Mouse (Mus musculus): ENCODE data around the gene Tex33. TPM values are rescaled to one million over a fixed set of nuclear protein-coding genes. Genes with fewer than 3 reads are reported as not detected.

Tex33 gene
- polyA plus RNA-seq, 1 experiment from 2014 or later, result not detected

DNA sequence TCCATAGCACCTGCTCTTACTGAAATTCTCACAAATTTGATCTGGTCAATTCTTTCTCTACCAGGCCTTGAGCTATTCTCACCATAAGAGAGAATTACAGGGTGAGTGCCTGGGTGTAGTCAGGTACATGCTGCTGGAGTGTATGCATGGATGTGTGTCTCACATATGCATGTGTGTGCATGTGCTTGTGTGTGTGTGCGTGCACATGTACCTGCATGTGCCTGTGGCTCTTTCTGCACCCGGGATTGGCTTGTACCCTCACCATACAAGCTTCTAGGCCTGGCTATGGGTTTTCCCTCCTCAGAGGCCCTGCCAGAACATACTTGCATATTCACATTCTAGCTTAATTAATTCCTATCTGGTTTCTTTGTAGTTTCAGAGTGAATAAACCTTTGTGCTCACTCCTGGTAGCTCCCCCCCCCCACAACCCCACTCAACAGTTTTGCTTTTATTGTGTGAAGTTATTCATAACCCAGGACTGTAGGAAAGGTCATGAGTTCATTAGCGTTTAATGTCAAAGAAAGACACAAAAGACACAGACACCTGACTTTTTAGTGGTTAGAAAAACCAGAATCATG is 67.1 kb downstream of the Tex33 start:
- Histone ChIP-seq H3K9me3 (no peaks in the 10 kb centered on the region), H3K27ac (no peak overlapping the region; the same call in 1 of the 2 replicates), H3K4me3 (no peak overlapping the region), H3K36me3 (no peaks in the 10 kb centered on the region), H3K27me3 (ENCODE audit: insufficient read depth, poor library complexity, severe bottlenecking) (no peaks in the 10 kb centered on the region), H3K4me1 (replicated peaks) (peaks cover 10% of the 10 kb centered on the region; the same call in 1 of the 2 replicates)
- WGBS, result 80% methylated on average over 3 of the region's 3 CpGs
- DNase-seq (ENCODE audit: low spot score), result no peak

Other genes with a start within 250 kb of the Tex33 start
- 156 and 171 TPM in 2 replicates for gene Ift27, start 221.8 kb downstream of the Tex33 start, polyA plus RNA-seq (2016; fragmentation: Nextera tagmentation; extraction: Ambion mirVana)
- gene Pvalb, start 189.5 kb downstream of the Tex33 start, polyA plus RNA-seq (2016; fragmentation: Nextera tagmentation; extraction: Ambion mirVana), result 0.39 and 0.52 TPM in 2 replicates
- gene Ncf4, start 151.1 kb downstream of the Tex33 start, polyA plus RNA-seq (2016; fragmentation: Nextera tagmentation; extraction: Ambion mirVana), result 4.4 and 7.5 TPM in 2 replicates
- gene Csf2rb2, start 90.2 kb downstream of the Tex33 start, polyA plus RNA-seq (2016; fragmentation: Nextera tagmentation; extraction: Ambion mirVana), result 0.39 and 0.60 TPM in 2 replicates
- gene Csf2rb, start 70.2 kb downstream of the Tex33 start, polyA plus RNA-seq (2016; fragmentation: Nextera tagmentation; extraction: Ambion mirVana), result 2.3 and 3.8 TPM in 2 replicates
- 7.7 and 10.9 TPM in 2 replicates for gene Tst, start 10.0 kb upstream of the Tex33 start, polyA plus RNA-seq (2016; fragmentation: Nextera tagmentation; extraction: Ambion mirVana)
- gene Mpst, start 10.5 kb upstream of the Tex33 start, polyA plus RNA-seq (2016; fragmentation: Nextera tagmentation; extraction: Ambion mirVana), result 1.4 and 1.5 TPM in 2 replicates
- gene Kctd17, start 32.7 kb upstream of the Tex33 start, polyA plus RNA-seq (2016; fragmentation: Nextera tagmentation; extraction: Ambion mirVana), result 66.4 and 73.5 TPM in 2 replicates
- gene Tmprss6, start 72.7 kb upstream of the Tex33 start, polyA plus RNA-seq (2016; fragmentation: Nextera tagmentation; extraction: Ambion mirVana), result not detected in 2 replicates
- gene Il2rb, start 99.4 kb upstream of the Tex33 start, polyA plus RNA-seq (2016; fragmentation: Nextera tagmentation; extraction: Ambion mirVana), result not detected in 2 replicates
- 9.8 and 9.9 TPM in 2 replicates for gene C1qtnf6, start 135.5 kb upstream of the Tex33 start, polyA plus RNA-seq (2016; fragmentation: Nextera tagmentation; extraction: Ambion mirVana)
- 0.04 and 0.22 TPM in 2 replicates for gene Sstr3, start 148.8 kb upstream of the Tex33 start, polyA plus RNA-seq (2016; fragmentation: Nextera tagmentation; extraction: Ambion mirVana)
- 7.8 and 8.1 TPM in 2 replicates for gene Rac2, start 176.9 kb upstream of the Tex33 start, polyA plus RNA-seq (2016; fragmentation: Nextera tagmentation; extraction: Ambion mirVana)
- 4.9 and 8.1 TPM in 2 replicates for gene Cyth4, start 201.1 kb upstream of the Tex33 start, polyA plus RNA-seq (2016; fragmentation: Nextera tagmentation; extraction: Ambion mirVana)